ENCODE assay signal across 1 mouse cellular context in the genomic region with DNA sequence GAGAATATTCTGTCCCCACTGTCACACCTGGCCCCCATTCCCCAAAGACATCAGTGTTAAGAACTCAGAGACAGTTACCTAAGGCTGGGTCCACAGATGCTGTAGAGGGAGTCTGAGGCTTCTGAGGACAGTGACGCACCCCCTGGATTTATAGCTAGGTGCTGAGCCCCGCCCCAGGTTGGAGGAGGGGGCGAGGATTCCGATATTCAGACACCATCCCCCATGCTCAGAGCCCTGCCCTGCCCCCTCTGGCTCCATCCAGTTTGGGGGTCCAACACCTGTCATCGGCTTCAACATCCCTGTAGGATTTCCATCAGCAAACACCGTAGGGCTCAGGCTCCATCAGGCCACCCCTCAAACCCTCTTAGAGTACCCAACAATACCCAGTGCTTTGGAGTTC.
TF ChIP-seq lines count a peak whose summit lies in the region.

No protein-coding gene starts in this region.

TF ChIP-seq in myocyte, 11 proteins besides CTCF, POLR2A, EP300 and RAD21:
- TF ChIP-seq POLR2AphosphoS2 (IDR thresholded peaks at IDR 0.05; ENCODE audit: insufficient read length, low read depth): peak; percentile 69
- TF ChIP-seq MYOD1 (IDR thresholded peaks at IDR 0.05; ENCODE audit: control insufficient read depth in 1 of 3, insufficient read length in 2 of 3, low read depth in 2 of 3): peak in 2 of 3 experiments; percentile 53 to 56
- no peak for TF ChIP-seq TCF12 (IDR thresholded peaks at IDR 0.05; ENCODE audit: insufficient read depth, poor library complexity, severe bottlenecking)
- TF ChIP-seq REST (IDR thresholded peaks at IDR 0.05; ENCODE audit: insufficient read depth, insufficient read length): no peak
- TF ChIP-seq TCF3 (IDR thresholded peaks at IDR 0.05; ENCODE audit: insufficient read length, low read depth): no peak
- TF ChIP-seq SRF (IDR thresholded peaks at IDR 0.05; ENCODE audit: control insufficient read depth, insufficient read length, low read depth): no peak
- TF ChIP-seq E2F4 (IDR thresholded peaks at IDR 0.05; ENCODE audit: insufficient read depth): no peak
- no peak for TF ChIP-seq MAX (IDR thresholded peaks at IDR 0.05; ENCODE audit: low read depth)
- TF ChIP-seq USF1 (IDR thresholded peaks at IDR 0.05; ENCODE audit: low read depth): no peak
- TF ChIP-seq CEBPB (IDR thresholded peaks at IDR 0.05; ENCODE audit: insufficient read depth, poor library complexity, severe bottlenecking): no peak
- TF ChIP-seq MYOG (IDR thresholded peaks at IDR 0.05; ENCODE audit: control insufficient read depth in 1 of 3, insufficient read depth in 1 of 3, insufficient read length in 2 of 3, low read depth in 2 of 3): peak in 2 of 3 experiments; percentile 35 to 43
TF ChIP-seq in myocyte: peak in this region for 3.
